Mouse (Mus musculus) CH12F3 (cell line): ENCODE results near the gene Dctn1.

Experiments
- in situ Hi-C: fragments of 300-500 bp; cut with MboI; formaldehyde crosslinking; loops from 2 replicates; pipeline ENCODE4 v1.14.3; 2020; ENCODE audit warnings: low sequenced_read_pairs

The Dctn1 gene

GRCm38 (mm10) chr6:83215002-83215666, 49.4 kb downstream of the Dctn1 start:
- in situ Hi-C loops, result no loop called here

DNA sequence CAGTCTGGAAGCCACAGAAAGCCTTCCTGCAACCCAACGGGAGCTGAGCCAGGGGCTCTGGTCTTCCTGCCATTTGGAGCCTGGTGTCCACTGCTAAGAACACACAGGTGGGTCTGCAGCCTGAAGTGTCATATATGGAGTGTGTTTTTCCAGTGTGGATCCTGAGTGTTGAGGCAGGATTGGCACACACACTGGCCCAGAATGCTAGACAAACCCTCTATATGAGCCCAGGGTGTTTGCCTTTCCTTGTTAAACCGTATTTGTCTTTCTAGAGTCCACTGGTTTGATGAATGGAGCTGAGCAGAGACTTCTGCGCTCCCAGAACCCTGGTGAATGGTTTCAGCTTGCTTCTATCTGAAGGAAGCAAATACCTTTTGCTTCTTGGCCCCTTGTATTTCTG, 54.1 kb downstream of the Dctn1 start, which contains the start of gene Slc4a5:
Gene Slc4a5 (plus strand): TSS at position 15 of the 400 bp plus-strand sequence.
- in situ Hi-C loops, result no loop called here

- in situ Hi-C loops, result no loop called here
Measured at GRCm38 (mm10) chr6:83231486-83231885, 65.8 kb downstream of the Dctn1 start.

DNA sequence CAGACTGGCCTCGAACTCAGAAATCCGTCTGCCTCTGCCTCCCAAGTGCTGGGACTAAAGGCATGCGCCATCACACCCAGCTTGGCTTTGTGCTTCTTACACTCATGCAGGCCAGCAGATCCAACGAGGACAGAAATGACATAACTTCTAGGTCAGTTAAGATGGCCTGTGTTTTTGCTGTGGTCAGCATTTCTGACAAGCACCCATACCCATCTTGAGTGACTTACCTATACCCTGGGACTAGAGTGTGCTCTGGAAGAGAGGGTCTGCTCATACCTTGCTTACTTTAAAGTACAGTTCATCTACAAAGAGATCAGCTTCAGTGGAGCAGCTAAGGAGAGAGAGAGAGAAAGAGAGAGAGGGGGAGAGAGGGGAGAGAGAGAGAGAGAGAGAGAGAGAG, 67.6 kb downstream of the Dctn1 start:
- in situ Hi-C loops, result no loop called here

GRCm38 (mm10) chr6:83234280-83234741, 68.6 kb downstream of the Dctn1 start:
- in situ Hi-C loops, result no loop called here

- in situ Hi-C loops, result no loop called here
Measured at GRCm38 (mm10) chr6:83237123-83237522, 71.4 kb downstream of the Dctn1 start.

- in situ Hi-C loops, result no loop called here
Measured at GRCm38 (mm10) chr6:83244422-83245061, 78.8 kb downstream of the Dctn1 start.

- in situ Hi-C loops, result no loop called here
Measured at GRCm38 (mm10) chr6:83245134-83245533, 79.4 kb downstream of the Dctn1 start.

- in situ Hi-C loops, result no loop called here
Measured at GRCm38 (mm10) chr6:83245997-83246396, 80.3 kb downstream of the Dctn1 start.

DNA sequence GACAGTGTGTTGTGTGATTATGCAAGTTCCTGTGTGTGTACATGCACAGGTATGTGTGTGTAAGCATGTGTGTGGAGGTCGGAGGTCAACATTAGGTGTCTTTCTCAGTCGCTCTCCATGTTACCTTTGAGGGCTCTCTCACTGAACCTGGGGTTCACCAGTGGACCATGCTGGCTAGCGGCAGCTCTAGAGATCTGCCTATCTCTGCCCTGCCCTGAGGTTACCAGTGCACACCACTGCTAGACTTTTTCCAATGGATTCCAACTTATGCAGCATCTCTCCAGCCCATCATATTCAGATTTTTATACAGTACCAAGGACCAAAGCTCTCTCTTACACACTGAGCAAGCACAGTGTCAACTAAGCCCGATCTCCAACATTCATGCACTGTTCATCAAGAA, 81.0 kb downstream of the Dctn1 start:
- in situ Hi-C loops, result no loop called here

GRCm38 (mm10) chr6:83247153-83247552, 81.4 kb downstream of the Dctn1 start:
- in situ Hi-C loops, result no loop called here
